Mouse (Mus musculus) cerebellum, adult 8-10 months (tissue): ENCODE data around the gene Tceal5.

Experiments
- DNase-seq: peaks from one replicate; pipeline ENCODE4 v3.0.0; 2022

Gene Tceal5

GRCm38 (mm10) chrX:136171189-136172117 lies 32.2 kb downstream of the Tceal5 start:
- peak; percentile 37 for DNase-seq

GRCm38 (mm10) chrX:136170625-136171024 lies 33.1 kb downstream of the Tceal5 start:
- DNase-seq, result no peak
